Mouse (Mus musculus) ovary, adult 18-20 months (tissue): Measurements from ENCODE around the gene Gm8356.
"Not testable (repeated sequence)": the region's sequence is repeated elsewhere in the genome, so short reads cannot be mapped to it uniquely, and the experiment has no call there.

Source experiments
- DNase-seq: peaks from one replicate; pipeline ENCODE4 v3.0.0; 2022; ENCODE audit warnings: low spot score, mixed read lengths

The Gm8356 gene

DNA sequence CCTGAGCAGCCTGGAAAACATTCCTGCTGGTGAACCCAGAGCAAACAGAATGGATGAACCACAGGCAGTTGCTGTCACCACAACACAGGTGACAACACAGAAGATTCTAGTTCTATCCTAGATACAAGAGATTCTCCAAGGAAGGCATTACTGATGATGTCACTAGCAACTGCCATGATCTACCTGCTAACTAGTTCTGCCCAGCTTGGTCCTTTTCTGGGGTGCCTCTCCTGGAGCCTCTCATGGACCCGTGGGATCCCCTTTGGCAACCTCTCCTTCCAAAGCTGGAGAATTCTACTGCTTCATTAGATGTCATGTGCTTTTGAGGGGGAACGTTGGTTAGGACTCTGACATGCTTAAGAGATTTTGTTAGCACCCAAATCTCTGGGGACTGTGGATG, at the start of gene Gm8356:
Gm8356 (minus strand) TSS at position 101 of the 400 bp plus-strand sequence.
- DNase-seq = not testable (repeated sequence)

DNA sequence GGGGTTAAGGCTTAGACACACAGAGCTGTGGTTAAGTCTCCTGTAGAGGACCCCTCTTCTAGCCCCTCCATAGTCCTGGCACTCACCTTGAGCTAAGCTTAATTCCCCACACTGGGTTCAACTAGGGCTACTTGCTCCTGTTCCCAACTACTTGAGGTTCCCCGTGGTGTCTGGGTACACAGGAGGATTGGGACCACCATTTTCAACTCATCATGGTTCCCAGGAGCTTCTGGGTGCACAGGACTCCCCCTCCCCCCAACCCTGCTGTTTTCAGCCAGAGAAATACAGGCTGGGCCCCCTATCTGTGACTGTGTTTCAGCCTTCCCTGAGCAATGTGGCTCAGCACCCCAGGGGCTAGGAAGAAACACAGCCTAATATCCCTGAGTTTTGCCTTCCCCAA, 50.8 kb downstream of the Gm8356 start:
- not testable (repeated sequence) for DNase-seq

DNA sequence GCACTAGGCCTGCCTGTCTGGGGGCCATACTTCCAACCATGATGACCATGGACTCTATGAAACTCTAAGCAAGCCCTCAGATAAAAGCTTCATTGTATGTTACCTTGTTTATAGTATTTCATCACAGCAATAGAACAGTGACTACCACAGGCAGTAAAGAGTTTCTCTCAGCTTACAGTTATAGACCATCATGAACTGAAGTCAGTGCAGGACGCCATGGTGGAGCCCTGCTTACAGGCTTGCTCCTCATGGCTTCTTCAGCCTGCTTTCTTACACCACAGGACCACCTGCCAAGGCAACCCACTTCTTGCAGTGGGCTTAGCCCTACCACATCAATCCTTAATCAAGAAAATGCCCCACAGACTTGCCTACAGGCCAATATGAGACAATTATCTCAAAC, 51.5 kb downstream of the Gm8356 start:
- DNase-seq = not testable (repeated sequence)

DNA sequence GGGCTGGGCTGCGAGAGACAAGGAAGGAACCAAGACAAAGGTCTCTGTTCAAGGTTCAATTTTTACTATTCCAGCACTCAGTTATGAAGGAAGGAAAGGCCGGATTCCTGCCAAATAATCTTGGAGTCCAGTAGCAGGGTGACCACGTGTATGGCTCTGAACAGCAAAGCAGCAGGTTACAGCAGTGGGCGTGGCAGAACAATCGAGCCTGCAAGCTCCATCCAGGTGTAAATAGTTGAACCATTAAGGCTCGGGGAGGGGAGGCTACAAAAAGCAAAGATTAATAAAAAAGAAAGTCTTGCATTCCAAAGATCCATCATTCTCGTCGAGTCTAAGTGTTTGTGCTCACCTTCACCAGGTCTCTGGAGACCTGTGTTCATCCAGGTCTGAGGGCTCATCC, 55.0 kb downstream of the Gm8356 start:
- not testable (repeated sequence) for DNase-seq
